Mouse (Mus musculus) frontal cortex, postnatal 10 days (tissue): ENCODE results near the gene Kif1a.
A peak's percentile ranks its signal among the peaks of the same experiment; 100 is the strongest.

Experiments used
- DNase-seq, 2 experiments: peaks; one replicate each; pipeline ENCODE4 v3.0.0; 2022; ENCODE audit warnings: low spot score in 2 of 2, mixed read lengths in 1 of 2

The Kif1a gene

DNA sequence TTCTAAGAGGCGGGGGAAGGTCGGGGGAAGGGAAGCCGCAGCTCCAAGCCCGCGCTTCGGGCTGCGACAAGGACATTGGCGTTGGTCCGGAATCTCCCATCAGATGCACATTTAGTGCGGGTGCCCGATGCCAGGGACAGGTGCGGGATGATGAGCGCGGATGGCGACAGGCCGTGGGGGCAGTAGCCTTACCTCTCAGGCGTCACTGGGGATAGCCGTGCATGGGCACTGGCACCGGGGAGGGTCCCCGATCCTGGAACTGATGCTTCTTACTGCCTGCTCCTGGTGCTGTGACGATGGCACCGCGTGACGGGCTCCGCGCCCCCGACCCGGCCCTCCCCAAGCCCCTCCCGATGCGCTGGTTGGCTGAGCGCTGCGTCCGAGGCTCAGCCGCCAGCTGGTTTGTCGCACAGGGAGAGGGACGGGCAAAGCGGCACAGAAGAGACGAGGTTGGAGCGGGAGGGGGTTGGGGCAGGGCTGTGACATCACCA, at the start of gene Kif1a:
Gene Kif1a (minus strand): TSS at position 381 of the 491 bp plus-strand sequence.
- DNase-seq, result peak; percentile 92 to 93

DNA sequence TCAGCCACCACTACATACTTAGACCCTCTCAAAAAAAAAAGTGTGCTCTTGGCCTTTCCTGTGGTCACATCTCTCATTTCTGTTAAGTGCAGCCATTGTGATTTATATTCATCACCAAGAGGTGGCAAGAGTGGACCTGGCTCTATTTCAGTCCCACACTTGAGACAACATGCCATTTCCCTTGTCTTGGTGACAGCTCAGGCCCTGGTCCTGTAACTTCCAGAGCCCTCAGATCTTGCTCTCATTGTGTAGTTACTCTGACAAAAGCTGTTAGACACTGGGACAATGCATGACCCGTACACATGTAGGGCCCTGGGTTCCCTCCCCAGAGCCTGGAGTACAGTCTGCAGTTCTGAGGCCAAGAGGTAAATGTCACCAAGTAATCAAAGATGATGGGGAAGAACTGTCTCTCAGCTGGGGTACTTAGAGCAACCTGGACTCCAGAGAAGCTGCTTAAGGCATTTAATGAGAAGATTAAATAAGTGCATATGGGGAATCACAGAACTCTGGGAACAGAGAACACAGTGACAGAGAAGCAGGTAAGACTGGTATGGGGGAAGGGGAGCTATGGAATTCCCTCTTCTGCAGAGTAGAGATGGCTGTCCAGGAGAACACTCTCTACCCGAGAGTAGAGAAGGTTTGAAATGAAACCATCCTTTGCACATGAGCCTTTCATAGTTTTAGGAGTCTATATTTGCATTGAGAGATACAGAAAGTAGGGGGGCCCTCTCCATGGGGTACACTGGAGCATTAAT, 49.3 kb upstream of the Kif1a start:
- DNase-seq, result no peak

DNA sequence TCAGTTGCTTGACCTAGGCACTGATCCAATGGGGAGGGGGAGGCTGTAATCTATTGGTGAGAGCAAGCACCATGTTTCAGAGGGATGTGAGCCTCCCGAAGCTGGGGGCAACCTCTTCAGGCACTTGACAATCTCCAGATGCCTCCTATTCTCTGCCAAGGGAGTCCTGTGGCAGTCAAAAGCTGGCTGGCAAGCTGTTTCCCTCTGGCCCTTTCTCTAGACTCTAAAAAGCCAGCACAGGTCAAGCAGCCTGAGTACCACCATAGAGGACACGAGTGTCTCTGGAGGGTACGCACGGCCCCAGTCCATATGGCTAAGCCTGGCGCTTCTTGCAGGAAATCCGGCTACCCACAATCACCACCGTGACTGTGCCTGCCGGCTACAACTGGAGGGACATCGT, 42.4 kb upstream of the Kif1a start:
- no peak for DNase-seq

DNA sequence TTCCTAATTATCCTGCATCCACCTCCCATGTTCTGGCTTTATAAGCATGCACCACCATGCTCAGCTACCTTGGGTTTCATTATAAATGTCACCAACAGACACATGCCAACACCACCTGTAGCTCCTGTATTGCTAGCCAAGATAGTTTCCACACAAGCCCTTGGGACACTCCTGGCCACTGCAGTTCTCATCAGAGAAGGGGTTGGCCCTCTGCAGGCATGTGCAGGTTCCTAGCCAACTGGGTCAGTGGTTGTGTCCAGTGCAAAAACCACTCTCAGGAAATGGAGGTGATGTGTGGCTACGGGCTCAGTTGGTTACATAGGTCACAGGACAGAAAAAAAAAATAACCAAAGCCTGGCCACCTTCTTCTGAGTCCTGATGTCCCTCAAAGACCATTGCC, 41.1 kb upstream of the Kif1a start:
- no peak for DNase-seq

DNA sequence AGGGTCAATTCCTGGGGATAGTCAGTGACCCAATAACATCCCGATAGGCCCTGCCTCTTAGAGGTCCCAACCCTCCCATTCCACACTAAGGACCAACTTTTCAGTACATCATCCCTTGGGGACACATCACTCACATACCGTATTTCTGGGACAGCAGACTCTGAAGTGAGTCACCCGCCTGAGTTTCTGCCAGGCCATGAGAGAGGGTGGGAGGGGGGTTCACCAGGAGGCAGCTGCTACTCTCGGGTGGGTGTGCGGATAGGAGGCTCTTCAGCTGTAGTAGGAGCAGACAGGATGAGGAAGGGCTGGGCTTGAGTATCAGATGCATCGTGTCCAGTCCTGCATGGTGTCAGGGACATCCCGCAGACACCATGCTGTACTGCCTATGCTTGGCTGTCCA, 38.0 kb upstream of the Kif1a start:
- DNase-seq, result no peak

DNA sequence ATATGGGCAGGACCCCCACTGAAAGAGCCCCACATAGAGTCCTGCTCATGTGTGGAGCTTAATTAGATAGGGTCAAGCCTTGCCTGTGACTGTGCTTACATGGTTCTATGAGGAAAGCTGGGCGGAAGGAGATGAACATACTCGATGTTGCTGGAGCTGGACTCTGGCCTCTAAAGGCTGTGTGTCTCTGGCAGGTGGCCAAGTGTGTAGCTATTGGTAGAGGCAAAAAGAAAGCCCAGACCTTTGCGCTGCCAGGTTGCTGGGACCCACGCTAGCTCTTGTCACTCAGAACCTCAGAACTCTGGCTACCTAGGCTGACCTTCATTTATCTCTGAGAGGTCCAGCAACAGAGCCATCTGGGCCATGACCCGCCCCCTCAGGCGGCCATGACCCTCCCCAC, 36.8 kb upstream of the Kif1a start:
- DNase-seq, result no peak

DNA sequence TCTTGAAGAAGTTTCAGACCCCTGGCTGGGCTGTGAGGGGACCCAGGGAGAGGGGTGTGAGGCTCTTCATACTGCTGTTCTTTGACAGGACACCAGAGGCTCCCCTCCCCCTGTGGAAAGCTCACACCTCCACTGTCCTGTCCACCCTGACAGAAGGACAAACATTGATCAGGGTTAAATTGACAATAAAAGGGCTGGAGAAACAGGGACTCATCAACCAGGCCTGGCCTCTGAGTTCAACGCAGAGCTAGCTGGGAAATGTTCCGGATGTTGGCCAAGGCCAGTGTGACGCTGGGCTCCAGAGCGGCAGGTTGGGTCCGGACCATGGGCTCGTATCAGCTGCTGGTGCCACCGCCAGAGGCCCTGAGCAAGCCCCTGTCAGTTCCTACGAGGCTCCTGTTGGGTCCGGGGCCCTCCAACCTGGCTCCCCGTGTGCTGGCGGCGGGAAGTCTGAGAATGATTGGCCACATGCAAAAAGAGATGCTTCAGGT, 33.3 kb upstream of the Kif1a start, which contains the start of gene Agxt:
Gene Agxt (plus strand): TSS at position 205 of the 491 bp plus-strand sequence.
- DNase-seq, result no peak

DNA sequence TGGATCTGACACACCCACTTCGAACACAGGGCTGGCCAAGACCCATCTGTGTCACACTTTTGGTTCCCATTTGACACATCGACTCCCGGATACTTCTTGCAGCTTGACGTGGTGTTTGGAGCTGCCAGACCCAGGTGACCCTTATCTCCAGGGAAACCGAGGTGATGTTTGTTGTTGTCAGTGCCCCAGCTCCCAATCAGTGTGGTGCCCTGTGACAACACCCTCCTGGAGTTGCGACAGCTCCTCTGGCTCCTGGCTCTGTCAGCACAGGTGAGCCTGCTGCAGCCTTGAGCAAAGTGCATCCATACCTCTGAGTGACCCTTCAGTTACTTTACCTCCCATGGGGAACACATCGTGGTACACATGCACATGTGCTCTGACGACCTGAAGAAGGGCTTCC, 30.9 kb upstream of the Kif1a start:
- no peak for DNase-seq

DNA sequence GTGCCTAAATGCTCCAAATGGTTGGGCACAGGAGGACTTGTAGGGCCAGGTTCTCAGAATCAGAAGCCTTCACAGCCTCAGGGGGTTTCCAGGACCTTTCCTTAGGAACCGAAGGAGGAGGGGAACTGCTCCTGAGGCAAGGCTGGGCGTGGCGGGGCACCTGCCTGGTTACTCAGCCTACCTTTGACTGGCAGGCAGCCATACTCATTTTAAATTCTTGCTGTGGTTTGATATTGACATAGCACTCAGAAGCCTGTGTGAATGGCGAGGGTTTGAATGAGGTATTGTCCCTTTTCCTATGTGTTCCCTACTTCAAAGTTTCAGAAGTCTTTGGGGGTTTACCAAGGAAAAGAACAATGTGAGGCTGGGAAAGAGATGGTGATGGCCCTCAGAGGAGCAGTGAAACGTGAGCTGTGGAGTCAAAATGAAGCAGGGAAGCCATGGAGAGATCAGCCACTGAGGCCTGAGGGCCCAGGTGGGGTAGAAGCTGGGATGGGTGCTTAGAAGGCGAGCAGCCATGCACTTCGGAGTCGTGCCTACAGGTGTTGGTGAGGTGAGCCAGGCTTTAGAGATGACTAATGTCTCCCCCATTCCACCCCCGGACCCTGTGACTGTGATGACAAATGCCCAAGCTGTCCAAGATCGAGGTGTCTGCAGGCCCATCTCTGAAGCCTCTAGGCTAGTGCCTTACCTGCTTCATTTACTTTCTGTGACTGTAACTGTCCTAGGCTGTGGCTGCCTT, 28.7 kb upstream of the Kif1a start:
- no peak for DNase-seq

DNA sequence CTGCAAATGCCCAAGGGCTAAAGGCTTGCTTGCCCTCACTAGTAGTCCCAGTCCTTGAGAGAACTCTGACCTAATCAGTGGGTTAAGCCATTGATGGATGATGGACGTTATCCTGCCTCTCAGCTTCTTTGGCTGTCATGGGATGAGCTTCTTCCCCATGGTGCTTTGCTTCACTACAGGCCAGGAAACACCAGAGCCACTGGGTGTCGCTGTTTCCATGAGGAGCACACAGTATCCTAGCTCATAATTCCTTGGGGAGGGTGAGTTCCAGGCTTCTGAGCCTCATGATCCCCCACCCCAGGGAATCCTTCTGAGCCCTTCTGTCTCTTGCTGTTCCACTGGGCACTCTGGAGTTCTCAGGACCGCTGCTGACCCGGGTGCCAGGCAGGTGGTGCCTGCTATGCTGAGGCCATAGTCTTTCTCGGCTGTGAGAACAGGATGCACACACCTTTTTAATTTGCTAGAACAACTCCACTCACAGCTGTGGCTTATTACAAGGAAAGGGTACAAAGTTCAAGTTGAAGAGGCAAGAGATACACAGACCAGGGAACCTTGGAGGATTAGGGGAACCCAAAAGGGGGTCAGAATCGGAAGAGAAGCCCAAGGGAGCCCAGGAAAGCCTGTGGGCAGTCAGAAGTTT, 27.1 kb upstream of the Kif1a start:
- peak; percentile 36 to 68 for DNase-seq

DNA sequence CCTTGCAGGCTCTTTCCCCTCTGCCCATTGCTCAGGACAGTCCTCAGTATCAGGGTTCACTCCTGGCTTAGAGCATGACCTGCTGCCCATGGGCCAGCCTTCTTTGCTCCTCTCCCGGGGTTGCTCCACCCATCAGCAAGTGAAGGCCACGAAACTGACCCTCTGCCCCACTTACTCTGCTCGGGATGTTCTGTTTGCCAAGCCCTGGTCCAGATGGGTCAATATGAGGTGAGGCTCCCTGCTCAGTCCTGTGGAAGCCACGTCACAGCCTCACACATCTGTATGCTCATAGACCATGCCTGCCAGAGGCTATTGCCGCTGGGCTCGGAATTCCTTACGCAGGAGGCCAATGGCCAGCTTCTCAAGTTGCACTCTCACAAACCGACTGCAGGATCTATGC, 26.5 kb upstream of the Kif1a start:
- DNase-seq, result no peak

DNA sequence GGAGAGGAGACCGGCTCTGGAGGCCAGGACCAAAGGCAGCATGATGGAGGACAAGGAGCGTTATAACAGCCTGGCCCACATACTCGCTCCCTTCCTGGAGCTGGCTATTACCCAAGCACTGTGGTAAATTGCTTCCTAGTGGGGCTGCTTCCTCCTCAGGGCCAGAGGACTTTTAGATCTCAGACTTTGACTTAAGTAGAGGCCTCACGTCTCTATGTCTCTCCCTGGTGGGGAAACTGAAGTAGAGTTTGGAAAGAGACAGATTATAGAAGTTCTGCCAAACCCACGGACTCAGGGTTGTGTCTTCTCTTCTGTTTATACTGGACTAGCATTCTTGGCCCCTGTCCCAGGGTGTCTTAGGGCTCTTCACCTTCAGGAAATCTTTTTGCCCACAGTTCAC, 23.5 kb upstream of the Kif1a start:
- DNase-seq, result no peak

DNA sequence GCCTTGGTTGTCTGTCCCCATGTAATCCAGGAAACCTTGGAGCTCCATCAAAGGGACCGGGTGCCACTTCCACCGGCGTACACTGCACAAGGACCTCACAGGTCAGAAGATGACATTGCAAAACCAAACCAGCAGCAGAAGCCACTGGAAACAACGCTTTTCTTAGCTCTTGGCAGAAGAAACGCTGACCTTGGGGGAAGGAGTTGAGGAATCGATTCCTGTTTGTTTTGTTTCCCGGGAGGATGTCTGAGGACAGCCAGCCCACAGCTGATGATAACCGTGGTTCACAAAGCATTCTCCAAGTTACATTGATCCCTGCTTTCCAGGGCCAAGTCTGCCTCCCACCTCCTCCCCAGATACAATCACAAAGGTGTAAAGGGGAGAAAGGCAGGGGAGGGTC, 22.3 kb upstream of the Kif1a start:
- DNase-seq, result no peak

DNA sequence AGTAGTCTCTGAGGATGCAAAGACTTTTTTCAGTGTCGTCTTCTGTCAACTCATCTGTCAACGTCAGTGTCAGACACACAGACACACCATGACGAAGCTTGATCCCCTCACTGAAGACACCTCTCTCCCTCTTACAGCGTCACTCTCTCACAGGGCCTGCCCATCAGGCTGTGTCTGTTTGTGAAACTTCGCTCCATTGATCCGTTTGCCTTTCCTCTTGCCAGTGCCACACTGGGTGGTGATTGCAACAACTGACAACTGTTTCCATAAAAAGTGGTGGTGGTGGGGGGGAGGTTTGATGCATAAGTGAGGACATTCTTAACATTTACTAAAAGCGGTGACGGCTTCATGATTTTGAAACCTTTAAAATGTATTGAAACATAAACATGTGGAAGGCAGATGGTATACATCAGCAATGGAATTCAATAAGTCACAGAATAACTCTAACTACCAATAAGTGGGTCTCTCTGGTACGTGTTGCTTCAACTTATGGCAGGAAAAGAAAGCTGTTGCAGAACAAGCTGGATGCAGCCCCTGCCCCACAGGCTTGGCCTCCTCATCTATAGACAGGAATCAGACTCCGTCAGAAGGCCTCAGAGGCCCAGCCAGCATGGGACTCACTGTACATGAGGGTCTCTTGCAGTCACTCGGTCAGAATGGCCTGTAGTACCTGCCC, 21.6 kb upstream of the Kif1a start:
- no peak for DNase-seq

DNA sequence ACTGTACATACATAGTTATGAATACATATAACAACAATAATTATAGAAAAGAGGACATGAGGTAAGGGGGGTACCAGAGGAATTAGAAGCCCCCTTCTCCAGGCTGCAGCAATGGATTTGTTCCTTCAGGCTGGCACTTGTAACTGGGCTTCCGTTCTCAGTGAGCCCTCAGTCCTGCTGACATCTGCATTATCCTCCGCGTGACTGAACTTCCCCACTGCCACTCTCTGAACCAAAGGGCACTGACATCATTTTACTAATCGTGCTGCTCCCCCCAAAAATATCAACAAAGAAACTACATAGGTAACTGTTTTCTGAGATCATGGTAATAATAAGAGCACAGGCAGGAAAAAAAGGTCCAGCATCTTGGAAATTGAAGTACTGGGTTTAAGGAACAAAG, 17.1 kb upstream of the Kif1a start:
- DNase-seq, result no peak

DNA sequence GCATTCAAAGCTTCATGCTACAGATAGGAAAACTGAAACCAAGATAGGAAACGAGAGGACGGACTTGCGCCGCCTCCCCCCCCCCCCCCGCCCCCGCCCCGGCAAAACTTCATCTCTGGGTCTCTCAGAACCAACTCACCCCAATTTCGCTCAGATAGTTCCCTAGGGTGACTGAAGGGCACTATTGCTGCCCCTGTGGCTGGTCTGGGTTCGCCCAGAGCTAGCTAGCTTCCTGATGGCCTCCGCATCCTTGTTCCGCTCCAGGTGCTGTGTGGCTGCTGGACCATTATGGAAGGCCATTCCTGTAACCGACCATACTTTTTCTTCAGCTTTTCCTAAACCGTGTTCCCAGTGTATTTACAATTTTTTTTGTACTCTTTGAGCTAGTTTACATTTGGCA, 13.7 kb upstream of the Kif1a start:
- DNase-seq, result no peak

DNA sequence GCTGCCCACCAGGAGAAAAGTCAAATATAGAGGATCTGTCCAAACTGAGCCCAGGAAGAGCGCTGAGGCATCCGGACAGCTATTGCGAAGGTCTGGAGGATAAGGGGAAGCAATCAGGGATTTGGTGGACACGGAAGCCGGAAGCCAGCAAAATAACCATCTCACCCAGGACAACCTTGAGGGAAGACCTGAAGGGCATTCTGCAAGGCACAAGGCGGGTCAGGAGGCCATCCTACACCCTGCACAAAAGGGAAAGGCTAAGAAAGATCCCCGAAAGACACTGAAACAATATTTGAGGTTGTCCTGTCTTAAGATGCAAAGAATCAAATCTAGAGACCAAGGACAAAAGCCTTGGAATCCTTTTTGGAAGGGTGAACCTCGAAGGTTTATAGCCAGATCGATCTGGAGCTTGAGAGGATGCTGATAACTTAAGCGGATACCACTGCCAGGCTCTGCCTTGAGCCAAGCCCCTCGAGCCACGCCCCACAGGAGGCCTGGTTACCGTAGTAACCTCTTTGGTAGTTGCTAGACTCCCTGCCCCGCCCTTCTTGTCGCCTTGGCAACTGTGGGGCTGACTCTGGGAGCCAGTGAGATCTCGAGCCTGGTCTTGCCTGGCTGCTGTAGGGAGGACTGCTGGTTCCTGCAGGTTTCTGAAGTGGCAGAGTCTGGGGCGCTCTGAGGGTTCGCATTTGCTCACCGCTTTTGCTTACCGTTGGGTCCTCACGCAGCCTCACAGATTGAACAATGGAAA, 13.1 kb upstream of the Kif1a start:
- peak; percentile 83 for DNase-seq

DNA sequence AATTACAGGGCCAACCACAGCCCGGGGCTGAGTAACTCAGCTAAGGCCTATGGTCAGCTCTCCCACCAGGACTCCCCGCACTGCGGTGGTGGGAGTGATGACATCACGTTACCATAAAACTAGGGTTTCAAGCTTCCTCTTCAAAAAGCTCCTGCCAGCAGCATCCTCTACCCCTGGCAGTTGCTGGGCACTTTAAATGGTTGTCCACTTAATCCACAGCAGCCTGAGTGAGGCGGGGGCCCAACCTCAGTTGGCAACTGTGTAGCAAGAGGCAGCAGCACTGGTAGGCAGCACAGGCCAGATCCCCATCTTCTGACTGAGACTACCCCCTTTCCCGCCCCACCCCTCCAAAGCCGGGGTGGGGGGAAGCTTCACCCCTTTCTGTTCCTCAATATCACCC, 949 bp upstream of the Kif1a start:
- DNase-seq, result no peak

DNA sequence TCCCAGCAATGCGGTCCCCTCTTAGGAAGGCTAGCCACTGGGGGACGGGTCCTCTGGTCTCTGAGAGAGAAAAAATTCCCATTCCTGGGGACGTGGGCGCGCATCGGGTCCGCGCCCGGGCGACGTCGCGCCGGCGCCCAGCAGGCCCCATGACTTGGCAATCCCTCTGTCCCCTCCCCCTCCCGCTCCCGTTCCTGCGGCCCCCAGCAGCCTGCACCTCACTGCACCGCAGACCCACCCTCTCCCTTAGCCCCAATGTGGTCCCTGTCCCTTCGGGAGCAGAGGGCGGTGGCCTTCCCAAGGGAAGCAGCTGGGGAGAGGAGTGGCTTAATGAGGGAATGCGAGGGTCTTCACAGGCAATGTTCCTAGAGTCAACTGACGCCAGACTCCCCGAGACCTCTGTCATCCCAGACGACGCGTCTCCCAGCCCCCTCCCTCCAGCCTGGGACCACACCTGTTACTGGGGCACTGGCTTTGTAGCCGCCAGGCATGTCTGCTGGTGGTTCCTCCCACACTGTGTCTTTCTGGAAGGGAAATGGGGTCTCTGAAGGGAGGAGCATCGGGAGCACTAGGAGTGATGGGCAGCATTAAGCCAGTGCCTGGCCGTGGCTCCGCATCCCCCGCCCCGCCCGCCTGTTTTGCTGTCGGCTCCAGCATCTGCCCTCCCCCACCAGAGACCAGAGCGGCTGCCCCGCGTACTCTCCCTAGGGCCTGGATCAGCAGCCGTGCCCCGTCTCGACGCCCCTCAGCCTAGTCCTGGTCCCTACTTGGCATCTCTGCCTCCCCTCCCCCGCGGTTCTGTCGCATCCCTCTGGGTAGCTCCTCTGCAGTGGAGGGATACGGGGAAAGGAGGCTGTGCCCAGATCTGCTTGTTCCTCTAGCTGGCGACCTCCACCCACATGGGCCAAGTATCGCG, 917 bp downstream of the Kif1a start:
- peak; percentile 73 to 79 for DNase-seq

DNA sequence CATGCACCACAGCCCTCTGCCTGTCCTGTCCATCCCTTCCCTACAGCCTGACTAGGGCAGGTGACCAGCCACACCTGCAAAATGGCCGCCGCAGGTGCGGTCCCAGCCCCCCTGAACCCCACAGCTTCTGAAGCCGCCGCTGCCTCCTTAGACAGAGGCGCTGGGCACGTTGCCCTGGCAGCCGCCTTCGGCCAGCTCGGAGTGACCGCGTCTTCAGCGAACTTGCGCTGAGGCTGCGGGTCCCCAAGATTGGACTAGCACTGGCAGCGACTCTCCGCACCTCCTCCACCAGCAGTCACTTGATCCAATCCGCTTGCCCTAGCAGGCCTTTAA, 1.5 kb downstream of the Kif1a start:
- DNase-seq, result peak; percentile 58 to 63
